Mouse (Mus musculus): ENCODE results near the gene Itpa.
"Not testable (repeated sequence)": the region's sequence is repeated elsewhere in the genome, so short reads cannot be mapped to it uniquely, and the experiment has no call there.

The Itpa gene

DNA sequence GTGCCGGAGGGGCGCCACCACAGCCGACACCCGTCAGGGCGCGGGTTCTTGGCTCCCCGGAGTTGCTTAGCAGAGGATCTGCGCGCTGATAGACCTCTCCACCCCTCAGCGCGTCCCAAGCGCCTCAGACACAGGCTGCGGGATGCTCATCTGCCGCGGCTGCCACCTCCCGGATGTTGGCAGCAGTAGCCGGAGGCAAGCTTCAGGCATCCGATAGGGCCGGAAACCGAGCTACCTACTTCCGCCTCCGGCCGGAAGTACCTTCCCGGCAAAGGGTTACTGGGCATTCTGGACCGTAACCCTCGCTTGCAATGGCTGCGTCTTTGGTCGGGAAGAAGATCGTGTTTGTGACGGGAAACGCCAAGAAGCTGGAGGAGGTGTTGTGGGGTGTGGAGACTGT, at the start of gene Itpa:
TSS of gene Itpa (plus strand) at position 52 of the 400 bp plus-strand sequence.
- peak; percentile 92 for DNase-seq

DNA sequence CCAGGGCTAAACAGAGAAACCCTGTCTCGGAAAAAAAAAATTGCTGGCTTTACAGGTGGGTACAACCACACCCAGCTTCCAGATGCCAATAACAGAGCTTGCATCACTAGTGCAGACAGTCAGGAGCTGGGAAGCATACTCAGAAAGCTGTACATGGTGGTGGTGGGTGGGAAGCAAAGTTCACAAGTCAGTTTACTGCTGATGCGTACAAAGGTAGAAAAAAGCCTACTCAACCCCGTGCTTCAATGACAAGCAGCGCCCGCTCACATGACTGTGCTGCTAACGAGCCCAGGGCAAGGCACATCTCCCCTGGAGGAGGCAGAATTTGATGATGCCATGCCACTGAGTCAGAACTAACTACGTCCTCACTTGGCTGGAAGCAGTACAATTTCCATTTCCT, 48.4 kb upstream of the Itpa start:
- no peak for DNase-seq

DNA sequence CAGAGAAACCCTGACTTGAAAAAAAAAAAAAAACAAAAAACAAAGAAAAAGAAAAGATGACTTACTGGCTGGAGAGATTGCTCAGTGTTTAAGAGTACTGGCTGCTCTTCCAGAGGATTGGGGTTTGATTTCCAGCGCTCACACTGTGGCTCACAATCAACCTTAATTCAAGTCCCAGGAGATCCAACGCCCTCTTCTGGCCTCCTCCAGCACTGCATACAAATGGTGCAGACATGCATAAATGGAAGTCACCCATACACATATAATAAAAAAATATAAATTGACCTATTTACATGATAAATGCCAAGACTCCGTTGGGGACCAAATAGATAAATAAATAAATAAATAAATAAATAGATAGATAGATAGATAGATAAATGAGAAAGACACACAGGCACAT, 39.0 kb upstream of the Itpa start:
- no peak for DNase-seq

DNA sequence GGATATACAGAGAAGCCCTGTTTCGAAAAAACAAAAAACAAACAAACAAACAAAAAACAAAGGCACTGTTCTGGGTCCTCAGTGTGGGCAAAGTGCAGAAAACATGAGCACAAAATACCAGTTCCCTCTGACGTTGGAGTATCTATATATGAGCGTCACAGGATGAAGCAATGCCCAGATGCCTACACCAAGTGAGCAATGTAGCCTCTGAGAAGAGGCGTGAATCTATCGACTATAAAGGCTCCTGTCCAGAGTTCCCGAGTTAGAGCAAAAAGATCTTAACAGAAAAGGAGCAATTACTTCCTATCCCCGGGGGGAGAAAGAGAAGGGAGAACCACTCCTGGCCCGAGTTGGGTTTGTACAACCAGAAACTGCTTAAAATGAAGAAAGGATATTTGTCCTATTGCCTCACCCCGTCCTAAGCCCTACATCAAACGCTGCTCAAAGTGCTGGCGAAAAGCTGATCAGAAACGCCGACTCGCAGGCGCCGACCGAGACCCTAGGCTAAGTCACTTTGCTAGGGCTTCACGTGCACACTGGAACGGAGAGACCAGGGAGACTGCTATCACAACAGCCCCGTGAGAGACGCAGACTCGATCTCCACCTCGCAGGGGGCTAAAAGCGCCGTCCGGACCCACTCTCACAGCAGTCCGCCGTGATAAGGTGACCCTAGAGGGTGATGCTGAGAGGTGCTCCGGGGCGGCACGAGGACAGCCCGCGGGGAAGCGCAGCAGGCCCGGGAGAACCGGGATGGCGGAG, 38.2 kb upstream of the Itpa start:
- DNase-seq = no peak

DNA sequence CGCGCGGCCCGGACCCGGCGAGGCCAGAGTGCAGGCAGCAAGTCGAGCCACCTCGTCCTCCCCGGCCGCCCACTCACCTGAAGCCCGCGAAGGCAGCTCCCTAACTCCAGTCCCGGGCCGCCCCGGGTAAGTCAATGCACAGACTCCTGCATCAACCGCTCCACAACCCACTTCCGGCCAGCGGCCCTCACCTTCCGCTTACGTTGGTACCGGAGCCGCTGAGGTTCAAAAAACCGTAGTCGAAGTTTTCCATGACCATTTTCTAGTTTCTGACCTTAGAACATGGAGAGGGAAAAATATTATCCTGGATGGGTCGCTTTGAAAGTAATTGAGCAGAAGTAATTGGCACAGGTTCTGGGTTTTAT, 37.6 kb upstream of the Itpa start, which contains the start of the genes Fastkd5 and Ubox5:
TSS of gene Fastkd5 (minus strand) at position 189 of the 365 bp plus-strand sequence.
TSS of gene Ubox5 (minus strand) at position 200 of the 365 bp plus-strand sequence.
- peak; percentile 91 for DNase-seq

DNA sequence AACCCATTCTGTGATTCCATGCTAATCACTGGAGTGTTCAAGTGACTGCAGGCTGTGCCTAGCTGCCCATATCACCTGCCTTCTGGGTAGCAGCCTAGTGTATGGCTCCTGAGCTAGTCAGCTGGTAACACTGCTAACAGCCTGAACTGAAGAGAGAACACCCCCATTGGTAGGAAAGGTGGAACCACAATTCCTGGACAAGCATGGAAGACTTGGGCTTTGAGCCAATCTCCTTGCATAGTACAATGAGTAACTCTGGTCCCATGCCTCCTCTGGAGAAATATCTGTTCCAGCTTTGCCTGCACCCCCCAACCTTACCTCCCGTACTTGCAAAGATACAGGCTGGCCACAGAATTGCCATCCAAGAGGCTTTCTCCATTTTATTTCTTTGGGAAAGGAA, 35.0 kb upstream of the Itpa start:
- peak; percentile 52 for DNase-seq

DNA sequence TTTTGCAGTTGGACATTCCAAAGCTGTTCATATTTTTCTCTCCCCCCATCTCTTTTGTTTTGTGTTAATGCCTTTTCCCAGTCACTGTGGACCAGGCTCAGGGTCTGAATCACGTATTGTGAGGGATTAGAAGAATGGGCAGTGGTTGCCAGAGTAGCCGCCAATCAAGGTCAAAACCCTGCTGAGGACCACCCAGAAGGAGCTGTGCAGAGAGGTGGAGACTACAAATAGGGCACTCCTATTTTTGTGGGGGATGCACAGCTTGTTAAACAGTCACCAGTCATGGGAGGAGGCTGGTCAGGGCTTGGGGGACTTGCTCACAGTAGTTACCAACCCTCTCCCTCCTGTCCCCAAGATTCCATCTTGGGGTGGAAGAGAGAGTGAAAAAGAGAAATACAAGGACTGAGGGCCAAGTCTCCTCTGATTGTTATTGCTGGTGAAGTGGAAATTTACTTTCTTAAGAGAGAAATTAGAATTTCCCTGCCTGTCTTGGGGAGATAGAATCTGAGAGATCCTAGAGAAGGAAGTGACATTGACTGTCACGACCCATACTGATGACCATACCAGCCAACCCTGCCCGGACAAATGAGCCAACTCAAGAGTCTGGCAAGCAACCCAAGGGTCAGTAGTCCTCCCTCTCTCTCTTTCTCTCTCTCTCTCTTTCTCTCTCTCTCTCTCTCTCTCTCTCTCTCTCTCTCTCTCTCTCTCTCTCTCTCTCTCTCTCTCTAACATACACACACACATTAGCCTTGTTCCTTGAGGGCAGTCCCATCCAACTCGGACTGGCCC, 34.3 kb upstream of the Itpa start:
- no peak for DNase-seq

DNA sequence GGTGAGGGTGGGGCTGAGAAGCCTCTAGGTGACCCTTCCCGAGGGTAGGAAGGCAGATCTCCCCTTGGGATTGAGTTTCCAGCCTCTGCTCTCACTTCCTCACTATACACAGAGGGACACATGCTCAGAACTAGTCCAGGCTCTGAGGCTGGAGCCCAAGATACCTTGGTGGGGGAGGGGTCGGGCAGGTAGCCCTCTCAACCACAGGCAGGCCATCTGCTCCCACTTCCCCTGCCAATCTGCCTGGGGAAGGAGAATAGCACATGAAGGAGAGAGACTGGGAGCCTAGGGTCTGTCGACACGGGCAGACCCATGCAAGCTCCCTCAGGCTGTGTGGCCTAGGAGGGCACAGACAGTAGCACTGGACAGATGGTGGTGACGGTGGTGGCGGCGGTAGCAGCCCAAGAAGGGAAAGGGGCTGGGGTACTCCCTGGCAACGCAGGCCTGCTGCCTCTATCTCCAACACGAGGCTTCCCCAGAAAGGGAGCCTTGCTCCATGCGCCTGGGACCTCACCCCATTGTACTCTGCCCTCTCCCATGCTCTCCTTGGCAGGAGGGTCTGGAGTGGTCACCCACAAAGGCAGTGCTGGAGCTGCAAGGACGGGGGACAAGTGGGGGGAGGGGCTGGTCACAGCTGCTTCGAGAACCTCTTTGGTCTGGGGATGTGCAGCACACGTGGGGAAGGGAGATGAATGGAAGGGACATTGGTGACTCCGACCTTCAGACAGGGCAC, 33.2 kb upstream of the Itpa start:
- no peak for DNase-seq

DNA sequence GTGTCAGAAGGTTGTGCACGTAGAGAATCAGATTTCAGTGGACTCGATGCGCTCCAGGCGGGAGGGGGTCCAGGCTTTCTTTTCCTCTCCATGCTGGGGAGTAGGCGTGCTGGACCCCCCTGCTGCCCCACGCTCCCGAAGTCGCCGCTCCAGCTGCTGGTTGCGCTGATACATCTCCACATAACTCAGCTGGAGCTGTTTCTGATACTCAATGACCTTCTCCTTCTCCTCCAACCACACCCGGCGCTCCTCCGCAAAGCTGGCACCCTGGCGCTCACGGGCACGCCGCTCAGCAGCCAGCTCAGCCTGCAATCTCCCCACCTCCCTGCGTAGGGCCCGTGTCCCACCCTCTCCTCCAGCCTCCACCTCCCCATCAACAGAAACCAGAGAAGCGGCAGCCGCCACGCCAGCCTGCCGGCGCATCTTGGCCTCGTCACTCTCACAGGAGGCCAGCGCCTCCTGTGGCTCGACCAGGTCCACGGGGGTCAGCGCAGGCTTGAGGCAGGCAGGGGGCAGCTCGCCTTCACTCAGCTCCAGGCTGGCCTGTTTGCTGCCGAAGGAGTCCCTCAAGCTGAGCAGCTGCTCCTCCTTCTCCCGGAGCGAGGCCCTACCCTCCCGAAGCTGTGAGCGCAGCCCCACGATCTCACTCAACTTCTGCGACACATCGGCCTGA, 32.5 kb upstream of the Itpa start:
- peak; percentile 65 for DNase-seq

DNA sequence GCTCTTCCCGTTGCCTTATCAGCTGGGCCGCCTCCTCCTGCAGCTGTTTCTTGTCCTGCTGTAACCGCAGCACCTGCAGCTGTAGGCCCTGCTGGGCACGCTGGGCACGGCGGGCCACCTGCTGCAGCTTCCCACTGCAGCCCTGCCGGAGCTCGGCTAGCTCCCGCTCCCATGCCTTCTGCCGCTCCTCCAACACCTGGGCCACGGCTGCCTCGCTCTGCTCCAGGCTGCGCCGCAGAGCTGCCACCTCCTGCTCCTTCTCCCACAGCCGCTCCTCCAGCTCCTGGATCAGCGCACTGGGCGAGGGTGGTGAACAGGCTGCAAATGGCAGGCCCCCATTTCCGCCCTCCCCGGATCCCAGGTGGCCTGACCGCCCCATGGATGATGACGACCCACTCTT, 31.6 kb upstream of the Itpa start:
- peak; percentile 63 for DNase-seq

DNA sequence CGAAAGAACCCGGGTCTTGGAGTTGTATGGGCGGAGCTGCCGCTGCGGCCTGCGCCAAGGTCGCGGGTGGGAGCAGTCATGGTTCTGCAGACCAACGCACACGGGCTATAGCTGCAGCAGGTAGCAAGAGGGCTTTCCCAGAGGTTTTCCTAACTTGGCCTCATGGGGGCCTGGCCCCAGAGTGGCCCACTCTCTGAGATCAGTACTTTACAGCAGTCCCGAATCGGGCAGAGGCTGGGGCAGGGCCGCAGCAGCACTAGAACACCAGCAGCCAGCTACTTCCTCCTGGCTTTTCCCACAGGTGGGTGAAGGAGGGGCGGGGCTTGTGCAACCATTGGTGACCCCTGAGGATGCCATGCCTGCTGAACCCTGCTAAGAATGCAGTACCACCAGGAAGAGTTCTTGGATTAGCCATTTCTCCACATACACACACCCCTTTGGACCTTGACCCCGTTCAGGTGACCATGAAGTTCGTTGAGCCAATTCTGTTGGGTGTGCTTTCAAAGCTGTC, 29.3 kb upstream of the Itpa start:
- no peak for DNase-seq

DNA sequence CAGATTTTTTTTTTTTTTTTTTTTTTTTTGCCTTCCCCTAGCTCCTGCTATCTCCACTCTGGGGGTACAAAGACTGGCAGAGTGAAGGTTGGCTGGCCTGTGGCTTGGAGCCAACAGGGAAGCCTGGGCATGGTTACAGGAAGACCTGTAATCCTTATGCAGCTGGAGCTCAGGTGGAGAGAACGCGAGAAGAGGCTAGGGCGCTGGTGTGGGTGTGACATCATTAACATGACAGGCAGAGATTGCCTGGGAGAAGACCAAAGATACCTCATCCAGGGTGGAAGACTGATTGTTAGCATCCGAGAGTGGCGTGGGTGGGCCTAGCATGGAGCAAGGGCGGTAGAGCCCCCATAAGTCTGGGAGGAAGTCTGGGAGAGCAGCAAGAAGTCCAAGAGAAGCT, 28.1 kb upstream of the Itpa start:
- peak; percentile 59 for DNase-seq

DNA sequence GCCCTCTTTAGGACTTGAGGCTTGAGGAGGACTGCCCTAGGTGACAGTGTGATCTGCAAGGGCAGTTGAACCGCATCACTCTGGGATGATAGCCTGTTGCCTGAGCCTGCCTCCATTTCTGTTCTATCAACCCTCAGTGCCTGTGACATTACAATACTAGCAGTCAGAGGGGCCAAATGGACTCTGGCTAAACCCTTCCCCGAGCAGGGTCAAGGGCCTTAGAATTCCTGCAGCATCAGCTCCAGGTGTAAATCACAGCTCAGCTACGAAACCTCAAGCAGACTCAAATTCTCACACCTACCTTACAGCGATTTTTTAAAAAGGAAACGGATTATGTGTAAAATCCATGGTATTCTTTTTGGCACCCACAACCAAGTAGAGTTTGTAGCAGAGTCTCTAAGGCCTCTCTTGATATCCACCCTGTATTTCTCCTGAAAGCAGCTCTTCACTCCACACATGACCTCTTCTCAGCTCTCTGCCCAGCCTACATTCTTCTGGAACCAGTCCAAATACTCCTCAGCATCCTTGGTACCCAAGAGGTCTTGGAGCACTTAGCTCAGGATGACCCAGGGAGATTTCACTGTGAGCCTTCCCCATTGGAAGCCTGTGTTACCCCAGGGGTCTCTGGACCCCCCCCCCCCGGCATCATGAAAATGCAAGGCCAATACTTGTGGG, 25.9 kb upstream of the Itpa start:
- no peak for DNase-seq

DNA sequence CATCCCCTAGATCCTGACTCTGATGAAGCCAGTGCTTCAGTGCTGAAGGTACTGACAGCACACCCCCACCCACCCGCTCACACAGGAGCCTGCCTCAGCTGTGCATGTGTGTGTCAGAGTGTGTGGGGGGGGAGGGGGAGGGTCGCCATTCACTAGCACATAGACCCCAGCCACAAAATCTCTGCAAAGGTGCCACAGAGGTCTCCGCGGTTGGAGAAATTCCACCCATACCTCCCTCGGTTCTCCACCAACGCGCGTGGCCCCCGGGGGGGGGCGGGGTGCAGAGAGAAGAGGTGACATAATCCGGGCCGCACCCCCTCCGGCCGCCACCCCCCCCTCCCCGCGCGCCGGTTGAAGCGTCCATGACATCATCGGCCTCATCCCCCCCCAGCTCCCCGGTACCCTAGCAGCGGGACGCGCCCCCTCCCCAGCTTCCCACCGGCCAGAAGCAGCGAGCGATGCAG, 25.2 kb upstream of the Itpa start:
- DNase-seq = peak; percentile 56

DNA sequence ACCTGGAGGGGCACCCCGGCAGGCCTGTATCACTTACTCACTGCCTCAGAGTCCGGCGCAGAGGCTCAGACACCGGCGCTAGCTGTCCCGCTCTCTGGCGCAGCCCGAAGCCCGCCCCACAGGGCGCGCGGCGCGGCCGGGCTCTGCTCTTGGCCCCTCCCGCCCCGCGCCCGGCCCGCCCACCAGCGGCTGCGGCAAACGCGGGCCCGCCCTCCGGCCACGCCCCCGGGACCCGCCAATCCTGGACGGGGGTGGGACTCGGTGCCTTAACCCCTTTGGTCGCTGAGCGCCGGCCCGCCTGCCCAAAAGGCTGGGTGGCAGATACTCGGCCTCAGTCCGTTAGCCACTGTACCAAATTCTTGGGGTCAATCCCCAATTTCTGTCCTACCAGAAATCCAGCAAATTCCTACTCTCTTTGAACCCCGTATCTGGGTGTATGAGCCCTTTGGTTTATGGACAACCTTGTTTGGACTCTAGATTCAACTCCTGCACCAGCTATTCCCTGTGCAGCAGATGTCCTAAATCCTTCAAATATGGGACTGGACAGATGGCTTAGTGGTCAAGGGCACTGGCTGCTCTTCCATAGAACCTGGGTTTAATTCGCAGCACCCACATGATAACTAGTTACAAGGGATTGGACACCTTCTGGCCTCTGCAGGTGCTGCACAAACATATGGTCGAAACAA, 24.6 kb upstream of the Itpa start, which contains the start of gene Lzts3:
TSS of gene Lzts3 (minus strand) at position 120 of the 686 bp plus-strand sequence.
- peak; percentile 94 for DNase-seq

DNA sequence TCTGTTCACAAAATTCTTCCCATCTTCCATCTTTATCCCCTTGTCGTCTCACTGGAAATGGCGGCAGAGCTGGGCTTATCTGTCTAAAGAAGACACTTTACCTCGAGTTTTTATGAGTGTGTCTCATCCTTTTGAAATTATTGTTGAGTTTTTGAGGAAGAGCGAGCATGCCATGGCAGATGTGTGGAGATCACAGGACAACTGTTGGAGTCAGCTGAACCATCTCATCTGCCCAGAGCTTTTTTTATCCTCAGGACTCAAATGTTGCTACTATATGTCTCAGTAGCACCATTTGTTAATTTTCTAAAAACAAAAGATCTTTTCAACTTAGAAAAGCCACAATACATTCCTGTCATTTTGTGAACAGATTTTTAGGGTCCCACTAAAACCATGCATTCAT, 22.2 kb upstream of the Itpa start:
- no peak for DNase-seq

DNA sequence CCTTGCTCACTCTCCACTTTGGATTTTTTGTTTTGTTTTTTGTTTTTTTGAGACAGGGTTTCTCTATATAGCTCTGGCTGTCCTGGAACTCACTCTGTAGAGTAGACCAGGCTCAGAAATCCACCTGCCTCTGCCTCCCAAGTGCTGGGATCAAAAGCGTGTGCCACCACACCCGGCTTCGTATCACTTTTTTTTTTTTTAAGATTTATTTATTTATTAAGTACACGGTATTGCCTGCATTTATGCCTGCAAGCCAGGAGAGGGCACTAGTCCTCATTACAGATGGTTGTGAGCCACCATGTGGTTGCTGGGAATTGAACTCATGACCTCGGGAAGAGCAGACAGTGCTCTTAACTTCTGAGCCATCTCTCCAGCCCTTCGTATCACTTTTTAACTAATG, 18.4 kb upstream of the Itpa start:
- not testable (repeated sequence) for DNase-seq

DNA sequence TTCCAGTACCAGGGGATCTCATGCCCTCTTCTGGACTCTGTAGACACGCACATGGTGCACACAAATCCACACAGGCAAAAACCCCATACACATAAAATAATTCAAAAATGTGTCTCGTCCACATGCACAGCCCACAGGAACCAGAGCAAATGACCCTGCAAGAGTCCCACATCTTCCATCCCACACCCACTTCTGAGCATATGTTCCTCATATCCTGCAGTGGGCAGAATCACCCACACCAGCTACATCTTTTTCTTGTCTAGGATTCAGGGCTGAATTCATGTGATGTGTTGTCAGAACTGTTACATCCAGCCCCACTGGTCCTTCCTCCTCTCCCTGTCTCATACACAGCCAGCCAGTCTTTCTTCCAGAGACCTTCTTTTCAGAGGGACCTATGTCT, 14.1 kb upstream of the Itpa start:
- peak; percentile 73 for DNase-seq

DNA sequence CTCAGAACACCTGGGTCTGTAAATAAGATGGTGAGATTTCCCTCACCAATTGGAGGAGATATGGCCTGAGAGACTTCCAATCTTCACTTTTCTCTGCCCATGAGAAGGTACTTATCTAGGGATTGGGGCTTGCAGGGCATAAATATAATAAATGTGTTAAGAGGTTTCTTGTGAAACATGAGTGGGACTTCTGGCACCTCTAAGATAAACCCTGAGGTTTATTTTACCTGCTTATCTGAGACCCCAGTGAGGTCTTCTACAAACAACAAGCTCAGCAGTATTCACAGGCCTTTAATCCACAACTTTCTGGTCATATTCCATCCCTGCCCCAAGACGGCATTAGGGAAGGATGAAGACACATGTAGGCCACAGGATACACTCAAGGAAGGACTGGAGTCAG, 13.7 kb upstream of the Itpa start:
- no peak for DNase-seq

DNA sequence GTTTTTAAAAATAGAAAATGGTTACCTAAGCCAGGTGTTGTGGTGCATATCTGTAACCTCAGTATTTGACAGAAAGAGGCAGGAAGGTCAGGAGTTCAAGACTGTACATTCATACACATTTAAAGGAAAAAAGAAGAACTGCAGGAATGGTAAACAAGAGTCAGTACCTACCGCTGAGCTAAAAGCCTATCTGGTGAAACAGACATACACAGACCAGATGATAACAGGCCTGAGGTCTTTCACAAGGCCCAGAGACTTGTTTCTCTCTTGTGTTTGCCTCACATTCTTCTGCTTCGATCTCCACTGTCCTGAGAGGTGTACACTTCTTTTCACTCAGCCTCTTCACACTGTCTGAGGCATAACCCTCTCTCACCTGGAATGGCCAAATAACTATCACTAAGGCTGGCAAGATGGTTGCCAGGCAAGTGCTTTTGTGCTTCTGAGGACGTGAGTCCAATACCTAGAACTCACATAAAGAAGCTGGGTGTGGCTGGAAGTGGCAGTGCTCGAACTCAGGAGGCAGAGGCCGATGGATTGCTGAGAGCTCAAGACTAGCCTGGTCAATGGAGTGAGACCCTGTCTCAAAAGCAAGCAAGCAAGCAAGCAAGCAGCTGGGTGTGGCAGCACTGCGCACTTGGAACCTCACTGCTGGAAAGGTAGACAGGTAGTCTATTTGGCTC, 11.6 kb upstream of the Itpa start:
- DNase-seq = no peak

DNA sequence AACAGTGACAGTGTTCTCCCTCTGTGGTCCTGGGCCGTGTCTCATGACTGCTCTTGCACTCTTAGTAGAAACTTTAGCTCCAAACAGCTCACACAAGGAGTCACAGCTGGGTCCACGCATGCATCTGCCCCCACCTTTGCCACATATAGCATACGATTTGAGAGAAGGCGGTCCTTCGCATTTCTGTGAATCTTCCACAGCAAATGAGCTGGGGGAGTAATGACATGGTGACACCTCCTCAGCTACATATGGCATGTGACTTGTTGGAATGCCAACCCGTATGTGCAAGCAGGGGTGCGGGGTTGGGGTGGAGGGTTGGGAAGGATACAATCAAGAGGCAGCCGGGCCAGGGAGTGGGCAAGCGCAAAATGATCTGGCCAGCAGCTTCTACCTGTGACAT, 10.9 kb upstream of the Itpa start:
- peak; percentile 85 for DNase-seq
